Comparison of ENCODE assay signal across 8 mouse cellular contexts in genomic region chr5:106783864-106784609, GRCm38 (mm10).
DNase-seq lines count a peak whose midpoint lies in the region; ATAC-seq and TF ChIP-seq lines count a peak whose summit lies in the region.

No protein-coding gene starts in this region.

- H3K9ac ChIP-seq in kidney, postnatal 0 days (ENCODE audit: low read depth, low read length) = peak overlapping the region; percentile 27; the same call in 1 of the 2 replicates

- no peak for TF ChIP-seq CTCF in kidney, postnatal 0 days (IDR thresholded peaks at IDR 0.05; ENCODE audit: low read depth)
- no peak for TF ChIP-seq CTCF in thymus, adult 2 months (IDR thresholded peaks at IDR 0.05; ENCODE audit: borderline replicate concordance, control insufficient read depth, extremely low read depth, insufficient read depth, low read length, poor library complexity)

- DNase-seq in kidney, postnatal 0 days (ENCODE audit: low spot score) = peak; percentile 47
- DNase-seq in kidney, adult 9 months = no peak
- peak; percentile 35 for DNase-seq in forebrain, embryonic 10.5 days (ENCODE audit: extremely low spot score, low spot score)
- peak; percentile 62 for DNase-seq in limb, embryonic 10.5 days (ENCODE audit: low spot score)
- DNase-seq in neural tube, embryonic 10.5 days (ENCODE audit: extremely low spot score, low spot score) = peak; percentile 34
- no peak for DNase-seq in thymus, adult 2 months
- DNase-seq in spleen, adult 12 weeks (ENCODE audit: low spot score) = no peak
- no peak for DNase-seq in cerebellum, postnatal 4 days (ENCODE audit: low spot score in 2 of 2)

- no peak overlapping the region for H3K27ac ChIP-seq in kidney, postnatal 0 days
- H3K27ac ChIP-seq in forebrain, embryonic 10.5 days = peak overlapping the region; percentile 63
- H3K27ac ChIP-seq in limb, embryonic 10.5 days = peak overlapping the region; percentile 86
- H3K27ac ChIP-seq in thymus, adult 2 months (ENCODE audit: control insufficient read depth, insufficient read depth, low read length) = no peak overlapping the region; the same call in 1 of the 2 replicates

- peaks cover 6% of the 10 kb centered on the region; the same call in 1 of the 2 replicates for H3K4me1 ChIP-seq in kidney, postnatal 0 days (replicated peaks; ENCODE audit: insufficient read depth, low read length)
- peaks cover 17% of the 10 kb centered on the region for H3K4me1 ChIP-seq in forebrain, embryonic 10.5 days
- H3K4me1 ChIP-seq in limb, embryonic 10.5 days = peaks cover 21% of the 10 kb centered on the region
- H3K4me1 ChIP-seq in thymus, adult 2 months (replicated peaks; ENCODE audit: control insufficient read depth, insufficient read depth, low read length) = peaks cover 7% of the 10 kb centered on the region

- no peaks in the 10 kb centered on the region for H3K27me3 ChIP-seq in kidney, postnatal 0 days (ENCODE audit: insufficient read depth, low read length)
- H3K27me3 ChIP-seq in forebrain, embryonic 10.5 days (ENCODE audit: poor library complexity, severe bottlenecking) = peaks cover 26% of the 10 kb centered on the region
- H3K27me3 ChIP-seq in limb, embryonic 10.5 days (ENCODE audit: low read depth, poor library complexity, severe bottlenecking) = no peaks in the 10 kb centered on the region
- H3K27me3 ChIP-seq in thymus, adult 2 months (ENCODE audit: control insufficient read depth, insufficient read depth, low read length) = no peaks in the 10 kb centered on the region; the same call in 1 of the 2 replicates

- WGBS in kidney, postnatal 0 days = 9% methylated on average over 11 of the region's 11 CpGs
- 16% methylated on average over 11 of the region's 11 CpGs for WGBS in forebrain, embryonic 10.5 days
- WGBS in limb, embryonic 10.5 days = 14% methylated on average over 11 of the region's 11 CpGs
- WGBS in thymus, adult 2 months = 19% methylated on average over 11 of the region's 11 CpGs

- no peaks in the 10 kb centered on the region for H3K36me3 ChIP-seq in kidney, postnatal 0 days (ENCODE audit: insufficient read depth, low read length)
- no peaks in the 10 kb centered on the region for H3K36me3 ChIP-seq in forebrain, embryonic 10.5 days (replicated peaks)
- no peaks in the 10 kb centered on the region for H3K36me3 ChIP-seq in limb, embryonic 10.5 days
- no peaks in the 10 kb centered on the region for H3K36me3 ChIP-seq in thymus, adult 2 months (ENCODE audit: control insufficient read depth, insufficient read depth, low read length)

- TF ChIP-seq POLR2A in thymus, adult 2 months (IDR thresholded peaks at IDR 0.05; ENCODE audit: control insufficient read depth, extremely low read depth, insufficient read depth, low read length, poor library complexity) = no peak

- peak overlapping the region; percentile 57 for H3K4me2 ChIP-seq in kidney, postnatal 0 days (ENCODE audit: low read length)

- peak overlapping the region; percentile 23 for H3K4me3 ChIP-seq in kidney, postnatal 0 days (replicated peaks; ENCODE audit: low read depth, low read length)
- peak overlapping the region; percentile 39 for H3K4me3 ChIP-seq in forebrain, embryonic 10.5 days
- peak overlapping the region; percentile 43 for H3K4me3 ChIP-seq in limb, embryonic 10.5 days
- H3K4me3 ChIP-seq in thymus, adult 2 months (ENCODE audit: control insufficient read depth, insufficient read depth, low read length) = no peak overlapping the region

- no peaks in the 10 kb centered on the region for H3K9me3 ChIP-seq in kidney, postnatal 0 days (replicated peaks; ENCODE audit: low read length)
- H3K9me3 ChIP-seq in forebrain, embryonic 10.5 days = peaks cover 3% of the 10 kb centered on the region; the same call in 1 of the 2 replicates
- H3K9me3 ChIP-seq in limb, embryonic 10.5 days (replicated peaks) = no peaks in the 10 kb centered on the region

- ATAC-seq in kidney, postnatal 0 days (replicated peaks; ENCODE audit: low FRiP score, low read depth) = no peak

Comparison
In these comparisons a context has a peak if more than half of its experiments do, and no peak if none do; other contexts are left out.
1. DNase-seq: peak in kidney, postnatal 0 days (single experiment), forebrain, embryonic 10.5 days (single experiment), limb, embryonic 10.5 days (single experiment) and neural tube, embryonic 10.5 days (single experiment); none in kidney, adult 9 months (single experiment), thymus, adult 2 months (single experiment), spleen, adult 12 weeks (single experiment) and cerebellum, postnatal 4 days (0 of 2).
2. H3K27ac ChIP-seq: peak in forebrain, embryonic 10.5 days (single experiment) and limb, embryonic 10.5 days (single experiment); none in kidney, postnatal 0 days (single experiment) and thymus, adult 2 months (single experiment).